Mouse (Mus musculus) heart, adult 9 months (tissue): Measurements from ENCODE around the gene Arl14.

Experiments used
- DNase-seq, 2 experiments: peaks; one replicate each; pipeline ENCODE4 v3.0.0; 2022; ENCODE audit warnings: low spot score in 2 of 2

The Arl14 gene

DNA sequence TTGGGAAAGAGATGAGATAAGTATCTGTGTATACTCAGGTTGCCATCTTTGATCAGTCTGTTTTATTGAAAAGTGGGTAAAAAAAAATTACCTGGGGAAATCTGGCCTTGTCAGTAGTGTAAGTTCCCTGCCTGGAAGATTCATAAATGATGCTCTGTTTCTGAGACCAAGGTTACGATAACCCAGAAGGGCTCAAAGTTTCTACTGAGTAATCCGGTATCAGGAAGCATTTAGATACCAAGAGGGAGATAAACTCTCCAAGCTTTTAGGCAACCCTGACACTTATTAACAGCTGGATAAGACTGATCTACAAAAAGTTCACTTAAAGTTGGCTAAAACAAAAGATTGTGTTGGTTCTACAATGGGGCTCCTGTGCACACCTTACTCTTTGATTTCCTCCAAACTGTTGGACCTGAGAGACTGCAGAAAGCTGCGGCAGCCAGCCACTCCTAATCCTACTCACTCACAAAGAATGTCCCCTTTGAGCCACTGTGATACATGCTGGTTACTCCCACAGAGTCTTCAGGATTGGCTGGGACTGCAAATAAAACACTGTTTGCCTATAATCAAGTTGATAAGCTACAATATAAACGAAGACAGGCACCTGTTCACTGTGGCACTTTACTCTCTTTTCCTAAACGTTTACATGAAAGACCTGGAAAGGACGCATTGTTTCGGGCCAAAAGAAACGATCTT, at the start of gene Arl14:
Arl14 (plus strand) TSS at position 614 of the 696 bp plus-strand sequence.
- DNase-seq: no peak

DNA sequence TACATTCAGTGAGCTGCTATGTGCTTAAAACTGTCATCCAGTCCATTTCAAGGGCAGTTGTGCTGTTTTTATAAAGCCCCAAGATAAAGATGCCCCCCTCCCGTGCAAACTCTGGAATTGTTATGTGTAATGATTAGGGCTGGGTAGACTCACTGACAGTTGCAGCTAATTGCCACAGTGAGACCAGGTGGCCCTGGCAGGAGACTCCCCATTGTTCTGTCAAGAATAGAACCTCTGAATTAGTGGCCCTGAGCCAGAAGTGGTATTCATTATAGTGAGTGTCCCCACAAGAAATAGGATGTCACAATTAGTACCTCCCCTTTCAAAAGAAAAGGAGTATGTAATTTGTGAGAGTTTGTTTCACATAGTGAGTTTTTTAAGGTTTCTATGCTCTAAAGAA, 47.0 kb upstream of the Arl14 start:
- no peak for DNase-seq

DNA sequence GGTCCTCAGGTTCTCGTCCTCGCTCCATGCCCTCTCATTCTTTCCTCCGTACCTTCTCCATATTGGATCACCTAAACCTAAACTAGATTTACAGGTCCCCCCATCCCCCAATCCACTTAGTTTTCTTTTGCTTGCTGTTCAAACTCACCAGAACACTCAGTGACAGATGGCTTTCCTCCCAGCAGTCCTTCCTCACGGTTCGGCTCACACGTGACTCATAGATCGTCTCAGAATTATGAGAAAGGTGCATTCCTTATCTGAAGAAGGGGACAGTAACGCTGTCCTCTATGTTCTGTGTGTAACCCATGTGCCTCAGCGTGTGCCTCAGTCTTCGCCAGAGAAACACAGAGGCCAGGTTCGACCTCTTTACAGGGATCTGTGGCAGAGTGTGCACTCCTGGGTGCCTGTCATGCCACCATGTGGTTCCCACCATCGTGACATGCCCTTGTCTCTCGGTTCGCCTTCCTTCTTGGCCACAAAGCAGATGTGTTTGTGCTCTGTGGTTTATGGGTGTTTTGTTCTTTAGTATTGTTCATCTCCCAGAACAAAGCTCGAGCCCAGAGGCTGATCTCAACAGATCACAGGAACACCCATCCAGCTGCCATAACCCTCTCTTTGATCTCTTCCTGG, 44.9 kb upstream of the Arl14 start:
- no peak for DNase-seq

DNA sequence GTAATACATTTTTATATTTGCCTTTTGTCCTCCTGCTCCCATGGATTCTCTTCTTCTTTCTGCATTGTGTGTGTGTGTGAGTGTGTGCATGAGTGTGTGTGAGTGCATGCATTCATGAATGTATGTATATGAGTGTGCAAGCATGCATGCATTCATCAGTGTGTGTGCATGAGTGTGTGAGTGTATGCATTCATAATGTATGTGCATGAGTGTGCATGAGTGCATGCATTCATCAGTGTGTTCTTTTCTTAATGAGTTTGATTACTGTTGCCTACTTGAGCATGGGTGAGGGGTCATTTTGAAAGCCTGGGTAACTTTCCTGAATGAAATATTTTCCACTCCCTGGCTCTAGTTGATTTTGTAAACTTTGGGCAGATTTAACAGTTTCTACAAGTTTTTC, 44.3 kb upstream of the Arl14 start:
- DNase-seq: no peak

DNA sequence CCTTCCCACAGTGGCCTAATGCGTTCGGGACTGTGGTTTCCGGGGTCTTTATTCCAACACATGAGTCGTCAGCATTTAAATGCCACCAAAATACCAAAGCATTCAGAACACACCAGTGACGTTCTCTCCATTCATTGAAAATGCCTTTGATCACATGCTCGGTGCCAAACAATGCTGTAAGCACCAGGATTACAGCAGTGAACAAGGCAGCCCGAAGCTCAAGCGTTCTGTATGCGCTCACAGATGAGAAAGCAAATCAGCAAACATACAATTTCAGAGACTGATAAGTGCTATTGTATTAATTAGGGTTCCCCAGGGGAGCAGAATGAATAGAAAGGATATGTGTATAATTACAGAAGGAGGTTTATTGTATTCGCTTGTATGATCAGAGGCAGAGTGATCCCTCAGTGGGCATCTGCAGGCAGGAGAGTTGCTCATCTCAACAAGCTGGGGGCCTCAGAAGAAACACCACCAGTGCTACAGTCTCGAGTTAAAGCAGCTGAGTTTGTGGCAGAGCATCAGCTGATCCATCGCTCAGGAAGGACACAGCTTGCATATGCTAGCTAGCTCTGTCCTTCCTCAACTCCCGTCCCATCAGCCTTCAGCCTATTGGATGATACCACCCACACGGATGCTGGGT, 43.7 kb upstream of the Arl14 start:
- no peak for DNase-seq

DNA sequence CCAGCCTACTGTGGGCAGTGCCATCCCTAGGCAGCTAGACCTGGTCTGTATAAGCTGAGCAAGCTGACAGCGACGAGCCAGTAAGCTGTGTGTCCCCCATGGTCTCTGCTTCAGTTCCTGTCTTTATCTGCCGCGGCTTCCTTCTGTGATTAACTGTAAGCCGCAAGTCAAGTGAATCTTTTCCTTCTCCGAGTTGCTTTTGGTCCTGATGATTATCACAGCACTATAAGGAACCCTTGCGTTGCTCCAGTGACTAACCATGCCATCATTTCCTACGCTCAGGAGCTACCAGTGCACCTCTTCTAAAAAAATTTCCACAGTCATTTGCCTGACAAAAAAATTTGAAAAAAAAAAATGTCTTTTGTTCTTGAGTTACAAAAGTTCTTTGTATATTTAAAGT, 40.7 kb upstream of the Arl14 start:
- DNase-seq: no peak

DNA sequence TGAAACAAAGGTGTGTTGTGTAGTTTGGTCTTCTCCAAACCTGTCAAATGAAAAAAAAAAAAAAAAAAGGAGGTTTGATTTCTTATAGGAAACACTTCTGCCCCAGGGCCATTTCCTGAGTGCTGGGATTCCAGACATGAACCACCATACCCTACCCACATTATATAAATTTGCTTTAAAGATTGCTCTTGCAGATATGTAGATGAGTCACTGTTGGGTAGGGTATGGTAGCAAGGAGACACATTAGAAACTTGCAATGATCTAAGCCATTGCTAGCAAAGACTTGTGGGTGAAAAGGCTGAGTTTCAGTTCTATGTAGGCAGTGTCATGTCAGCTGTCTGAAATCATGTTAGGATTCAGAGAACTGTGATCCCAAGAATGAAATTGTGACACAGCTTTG, 40.0 kb upstream of the Arl14 start:
- no peak for DNase-seq

DNA sequence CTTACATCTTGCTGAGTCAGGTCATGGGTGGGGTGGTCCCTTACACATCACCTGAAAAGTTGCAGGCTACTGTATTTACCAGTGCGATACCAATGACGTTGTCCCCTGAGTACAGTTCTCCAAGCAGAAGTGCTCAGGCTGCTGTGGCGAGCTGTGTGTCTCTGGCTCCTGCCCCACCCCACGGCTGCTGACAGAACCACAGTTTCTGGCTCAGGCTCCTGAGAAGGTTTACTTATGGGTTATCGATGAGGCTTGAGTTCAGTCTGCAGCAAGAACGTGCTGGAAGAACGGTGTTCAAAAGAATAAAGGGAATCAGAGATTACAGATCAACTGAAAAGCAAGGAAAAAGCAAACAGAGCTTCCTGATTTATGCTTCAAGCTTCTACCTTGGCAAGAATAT, 37.0 kb upstream of the Arl14 start:
- DNase-seq: no peak

DNA sequence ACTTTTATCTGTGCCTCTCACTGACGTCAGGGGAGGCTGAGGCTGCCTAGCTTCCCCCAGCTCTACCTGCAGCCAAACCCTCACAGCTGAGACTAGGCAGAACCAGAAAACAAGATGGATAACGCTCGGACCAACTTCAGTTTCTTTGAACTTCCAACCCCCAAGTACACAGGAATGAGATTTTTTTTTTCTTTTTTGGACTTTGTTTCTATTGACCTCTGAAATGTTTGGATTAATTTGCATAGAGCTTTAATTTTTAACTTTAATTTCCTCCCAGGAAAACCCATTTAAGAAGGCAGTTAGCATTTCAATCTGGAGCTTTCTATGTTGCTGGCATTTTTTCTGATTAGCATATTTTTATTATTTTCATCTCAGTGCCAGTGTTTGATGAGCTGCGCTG, 36.2 kb upstream of the Arl14 start:
- no peak for DNase-seq

DNA sequence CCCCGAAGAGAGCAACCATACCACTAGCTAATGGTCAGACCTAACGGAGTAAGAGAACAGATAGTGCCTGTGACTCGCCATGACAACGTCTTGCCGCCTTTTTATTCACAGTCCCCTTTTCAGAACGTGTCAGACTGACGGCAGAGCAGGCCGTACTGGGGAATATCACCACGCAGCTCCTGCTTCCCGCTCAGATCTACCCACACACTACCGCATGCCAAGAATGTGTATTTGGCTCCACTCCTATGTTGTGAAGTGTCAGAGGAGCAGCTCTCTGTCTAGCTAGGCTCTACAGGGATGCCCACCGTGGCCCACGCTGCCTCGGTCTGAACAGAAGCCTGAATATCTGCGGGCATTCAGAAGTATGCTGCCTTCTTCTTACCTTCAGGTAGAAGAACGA, 35.6 kb upstream of the Arl14 start:
- no peak for DNase-seq

DNA sequence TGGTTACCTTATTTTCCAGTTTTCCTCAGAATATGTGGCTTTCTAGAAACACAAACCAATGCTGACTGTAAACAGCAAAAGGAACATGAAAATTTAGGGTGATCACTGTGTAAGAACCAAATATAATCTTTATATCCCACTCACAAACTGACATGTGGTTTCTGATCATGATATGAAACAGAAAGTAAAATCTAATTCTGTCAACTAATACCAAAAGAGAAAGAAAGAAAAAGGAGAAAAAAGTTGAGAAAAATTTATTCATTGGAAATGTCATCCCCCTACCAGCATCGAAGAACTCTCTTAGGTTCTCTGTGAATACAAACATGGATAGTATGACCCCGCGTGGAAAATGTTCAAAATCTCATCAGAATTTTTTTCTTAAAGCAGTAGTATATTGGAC, 29.2 kb upstream of the Arl14 start:
- DNase-seq: no peak

DNA sequence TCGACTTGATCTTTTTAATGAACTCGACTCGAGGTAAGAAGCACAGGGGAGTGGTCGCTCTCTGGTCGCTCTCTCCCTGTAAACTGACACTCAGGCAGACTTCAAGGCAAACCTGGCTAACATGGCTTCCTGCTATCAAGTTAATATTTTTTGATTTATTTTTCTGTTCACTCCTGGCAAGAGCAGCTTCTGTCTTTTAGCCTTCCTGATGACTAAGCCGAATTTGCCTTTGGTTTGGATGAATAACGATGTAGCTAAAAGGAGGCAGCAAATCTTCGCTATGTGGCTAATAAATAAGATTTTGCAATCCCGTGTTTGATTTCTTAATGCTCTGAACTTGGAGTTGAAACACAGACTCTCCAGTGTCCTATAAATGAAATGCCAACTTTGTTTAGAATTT, 27.7 kb upstream of the Arl14 start:
- no peak for DNase-seq

DNA sequence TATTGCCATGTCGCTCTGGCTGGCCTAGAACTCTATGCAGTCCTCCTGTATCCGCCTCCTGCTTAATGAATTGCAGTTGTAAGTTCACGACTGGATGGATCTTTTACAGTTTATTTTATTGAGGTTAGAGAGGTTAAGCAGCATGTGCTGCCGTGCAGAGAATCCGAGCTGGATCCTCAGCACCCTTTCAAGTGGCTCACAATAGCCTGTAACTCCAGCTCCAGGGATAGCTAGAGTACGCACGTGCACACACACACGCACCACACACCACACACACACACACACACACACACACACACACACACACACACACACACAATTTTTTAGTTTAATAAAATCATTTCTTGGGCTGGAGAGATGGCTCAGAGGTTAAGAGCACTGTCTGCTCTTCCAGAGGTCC, 27.0 kb upstream of the Arl14 start:
- no peak for DNase-seq

DNA sequence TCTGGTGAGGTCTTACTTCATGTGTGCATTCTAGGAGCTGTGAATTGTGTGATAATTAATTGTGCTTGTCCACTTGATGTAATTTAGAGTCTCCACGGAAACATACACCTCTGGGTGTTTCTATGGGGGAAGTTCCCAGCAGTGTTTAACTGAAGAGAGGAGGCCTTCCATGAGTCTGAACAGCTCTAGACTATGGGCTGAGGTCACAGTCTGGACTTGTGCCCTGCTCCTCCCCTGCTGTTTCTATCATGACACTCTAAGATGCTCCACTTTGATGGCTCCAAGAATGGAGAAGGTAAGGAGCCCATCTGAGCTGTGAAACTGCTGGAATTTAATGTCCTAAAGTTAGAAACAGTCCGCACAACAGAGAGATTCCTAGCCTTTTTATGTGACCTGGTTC, 24.1 kb upstream of the Arl14 start:
- DNase-seq: no peak

DNA sequence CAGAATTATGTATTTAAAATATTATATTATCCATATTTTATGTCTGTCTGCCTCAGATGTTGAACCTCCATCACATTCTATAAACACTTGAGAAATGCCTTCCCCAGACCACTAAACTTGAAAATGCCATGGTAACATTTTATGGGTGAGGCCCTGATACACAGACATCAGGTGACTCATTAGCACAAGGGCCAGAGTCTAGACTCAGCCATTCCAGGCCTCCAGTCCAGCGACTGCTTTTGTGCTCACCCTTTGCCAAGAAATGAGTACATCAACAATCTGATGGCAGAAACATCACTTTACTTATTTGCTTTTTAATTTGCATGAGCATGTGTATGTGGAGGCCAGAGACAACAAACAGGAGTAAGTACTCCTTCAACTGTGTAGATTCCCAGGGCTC, 22.0 kb upstream of the Arl14 start:
- no peak for DNase-seq

DNA sequence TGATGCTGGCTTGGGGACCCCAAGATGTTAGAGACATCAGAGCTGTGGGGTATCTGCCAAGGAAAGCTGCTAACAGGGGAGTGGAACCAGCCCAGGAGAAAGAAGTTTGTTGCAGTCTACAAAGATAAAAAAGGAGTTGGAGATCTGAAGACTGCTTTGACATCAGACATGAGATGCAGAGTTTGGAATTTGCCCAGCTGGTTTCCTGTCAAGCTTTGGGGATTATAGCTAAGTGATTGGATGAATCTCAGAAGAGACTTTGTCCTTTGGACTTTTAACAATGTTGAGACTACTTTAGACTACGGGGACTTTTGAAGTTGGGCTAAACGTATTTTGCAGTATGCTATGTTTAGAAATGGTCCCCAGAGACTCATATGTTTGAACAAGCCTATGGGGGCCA, 21.0 kb upstream of the Arl14 start:
- DNase-seq: no peak

DNA sequence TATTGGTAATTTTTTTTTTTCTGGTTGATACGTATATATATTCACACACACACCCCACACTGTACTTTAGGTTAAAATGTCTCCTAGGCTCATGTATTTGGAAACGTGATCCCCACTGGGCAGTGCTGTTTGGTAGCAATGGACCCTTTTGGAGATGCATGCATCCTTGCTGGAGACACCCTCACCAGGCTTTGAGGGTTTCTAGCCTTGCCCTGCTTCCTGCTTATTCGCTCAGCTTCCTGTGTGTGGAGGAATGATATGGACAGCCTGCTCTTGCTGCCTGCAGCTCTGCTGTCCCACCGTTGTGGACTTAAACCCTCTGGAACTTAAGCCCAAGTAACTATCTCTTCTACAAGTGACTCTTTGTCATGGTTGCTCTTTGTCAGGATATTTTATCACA, 19.3 kb upstream of the Arl14 start:
- no peak for DNase-seq

DNA sequence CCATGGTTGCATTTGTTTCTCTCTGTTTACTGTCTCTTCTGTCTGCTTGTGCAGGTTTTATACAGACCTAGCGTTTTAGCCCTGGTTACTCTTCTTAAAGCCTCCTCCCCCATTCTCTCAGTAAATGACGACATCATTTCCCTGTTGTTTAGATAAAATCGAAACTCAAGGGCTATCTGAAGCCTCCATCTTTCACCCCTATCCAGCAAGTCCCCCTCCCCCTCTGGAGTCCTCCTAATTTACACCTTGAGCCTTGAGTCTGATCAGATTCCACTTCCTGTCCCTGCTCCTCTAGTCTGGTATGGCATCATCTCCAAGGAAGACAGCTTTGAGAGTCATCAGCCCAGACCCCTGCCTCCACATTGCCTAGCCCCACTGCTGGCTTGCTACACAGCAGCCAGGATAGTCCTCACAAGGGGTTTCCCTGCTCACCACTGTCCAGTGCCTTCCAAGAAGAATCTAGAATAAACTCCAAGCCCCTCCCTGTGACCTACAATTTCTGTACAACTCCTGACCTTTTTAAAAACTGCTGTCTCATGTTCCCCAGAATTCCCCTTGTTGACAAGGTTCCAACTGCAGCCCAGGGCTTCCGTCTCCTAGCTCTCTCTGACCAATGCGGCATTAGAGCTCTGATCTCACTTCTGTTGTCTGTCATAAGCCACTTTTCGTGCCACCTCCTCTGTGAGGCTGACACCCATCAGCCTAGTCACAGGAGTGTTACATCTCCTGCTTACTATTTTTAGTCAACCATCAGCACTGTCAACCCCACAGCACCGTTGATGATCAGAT, 16.8 kb upstream of the Arl14 start:
- DNase-seq: peak; percentile 25 to 29

DNA sequence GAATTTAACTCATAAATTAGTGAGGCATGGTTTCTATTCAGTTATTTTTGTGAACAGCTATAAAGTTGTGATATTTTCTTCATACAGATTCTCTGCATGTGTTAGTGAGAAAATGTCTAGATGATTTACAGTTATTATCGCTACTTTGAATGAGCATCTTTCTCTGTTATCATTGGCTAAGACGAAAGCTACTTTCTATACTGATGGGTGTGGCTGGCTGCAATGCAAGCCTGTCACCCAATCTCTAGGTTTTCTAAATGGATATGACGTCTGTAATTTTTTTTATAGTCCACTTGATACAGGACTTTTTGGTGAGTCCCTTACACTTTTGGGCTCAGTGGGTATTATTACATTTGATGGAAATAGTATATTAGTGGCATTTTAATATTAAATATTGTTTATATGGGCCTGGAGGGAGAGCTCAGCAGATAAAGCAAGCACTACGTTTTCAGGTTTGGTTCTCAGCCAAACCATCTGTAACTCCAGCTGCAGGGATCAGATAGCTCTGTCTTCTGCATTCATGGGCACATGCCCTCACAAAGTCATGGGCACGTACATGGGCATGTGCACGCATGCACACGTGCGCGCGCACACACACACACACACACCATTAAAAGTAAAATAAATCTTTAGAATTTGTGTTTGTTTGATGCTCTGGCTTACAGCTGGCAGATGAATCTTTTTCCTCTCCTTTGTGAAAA, 15.9 kb upstream of the Arl14 start:
- no peak for DNase-seq

DNA sequence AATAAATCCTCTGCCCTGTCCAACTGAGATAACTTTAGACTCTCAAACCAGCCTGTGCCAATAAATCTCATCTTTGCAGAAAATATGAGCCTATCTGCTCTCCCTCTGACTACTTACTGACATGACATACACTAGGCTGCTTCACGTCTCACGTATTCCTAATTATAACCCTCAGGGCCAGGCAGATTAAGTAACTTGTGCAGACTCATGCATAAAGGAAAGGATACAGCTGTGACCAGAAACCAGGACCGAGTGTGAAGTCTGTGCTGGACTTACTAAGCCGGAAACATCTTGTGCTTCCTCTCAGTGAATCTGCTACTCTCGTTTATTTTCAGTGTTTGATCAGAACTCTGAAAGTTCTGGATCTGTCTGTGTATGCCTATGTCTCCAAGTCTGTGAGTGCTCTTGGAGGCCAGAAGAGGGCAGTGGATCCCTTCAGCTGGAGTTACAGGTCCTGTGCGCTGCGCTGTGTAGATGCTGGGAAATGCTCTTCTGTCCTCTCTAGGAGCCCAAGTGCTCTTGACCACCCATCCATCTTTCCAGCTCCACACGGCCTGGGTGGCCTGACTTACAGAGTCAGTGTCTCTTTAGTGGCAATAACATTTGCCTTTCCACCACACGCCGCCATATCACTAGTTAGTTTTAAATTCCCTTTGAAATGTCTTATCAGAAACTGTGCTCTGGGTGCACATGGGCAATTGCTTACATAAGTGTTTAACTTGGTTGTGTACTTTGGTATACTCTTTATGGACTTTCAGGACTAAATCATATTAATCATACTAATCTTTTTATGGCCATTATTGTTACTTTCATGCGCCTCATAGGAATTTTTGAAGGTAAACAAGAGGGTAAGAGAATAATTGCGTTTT, 13.5 kb upstream of the Arl14 start:
- DNase-seq: no peak

DNA sequence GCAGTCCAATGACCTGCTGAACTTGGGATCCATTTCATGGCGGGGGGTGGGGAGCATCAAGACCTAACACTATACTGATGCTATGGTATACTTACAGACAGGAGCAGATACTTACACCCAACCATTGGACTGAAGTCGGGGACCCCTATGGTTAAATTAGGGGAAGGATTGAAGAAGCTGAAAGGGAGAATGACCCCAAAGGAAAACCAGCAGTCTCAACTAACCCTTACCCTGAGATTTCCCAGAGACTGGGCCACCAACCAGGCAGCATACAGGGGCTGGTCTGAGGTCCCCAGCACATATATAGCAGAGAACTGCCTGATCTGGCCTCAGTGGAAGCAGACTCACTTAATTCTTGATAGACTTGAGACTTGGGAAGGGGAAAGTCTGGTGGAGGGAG, 10.0 kb upstream of the Arl14 start:
- no peak for DNase-seq
